In genomic region chr6:138873610-138874009, GRCm38 (mm10) we compare ENCODE assay signal across 14 mouse cellular contexts.
DNase-seq lines count a peak whose midpoint lies in the region; TF ChIP-seq lines count a peak whose summit lies in the region.
"Had no signal": no experiment of that assay in that cellular context is flagged by ENCODE, and none has a peak within 500 bp of the region (broad histone marks: within the 10 kb centered on the region; RNA-seq: fewer than 3 reads in every experiment).

No protein-coding gene starts in this region.

- intact Hi-C loops in left cerebral cortex, postnatal 14 days (cut with DNase I) = no loop called here

- peak; percentile 16; the same call in 1 of the 2 replicates for TF ChIP-seq CTCF in layer of hippocampus, adult 2 months (conservative IDR thresholded peaks at IDR 0.05)

- DNase-seq in left cerebral cortex, postnatal 14 days (ENCODE audit: low spot score in 2 of 2) = peak; percentile 6 to 13
- no peak for DNase-seq in left cerebral cortex, adult 8-10 months (ENCODE audit: low spot score in 2 of 2)
- peak; percentile 34 for DNase-seq in brain, embryonic 18.5 days (ENCODE audit: low read depth, low spot score)
- DNase-seq in layer of hippocampus, adult 2 months (ENCODE audit: low spot score in 2 of 2) = peak; percentile 3 to 15
- DNase-seq in retina, embryonic 14.5 days (ENCODE audit: low spot score) = peak; percentile 30
- DNase-seq in spleen, adult 18-20 months = no peak
- no peak for DNase-seq in lung, postnatal 36 days
- DNase-seq in heart, postnatal 4 days = no peak
- DNase-seq: adrenal gland, postnatal 10 days; cerebellum, adult 18-20 months; lung, postnatal 4 days; thymus, adult 2 months had no signal

- peak overlapping the region; percentile 71 for H3K27ac ChIP-seq in layer of hippocampus, adult 2 months
- H3K27ac ChIP-seq: embryonic facial prominence, embryonic 10.5 days had no signal

- H3K4me3 ChIP-seq in layer of hippocampus, adult 2 months = peak overlapping the region; percentile 24
- H3K4me3 ChIP-seq: embryonic facial prominence, embryonic 10.5 days; myocyte had no signal

Comparison
In these comparisons a context has a peak if more than half of its experiments do, and no peak if none do; other contexts are left out.
1. DNase-seq: peak in left cerebral cortex, postnatal 14 days (2 of 2), brain, embryonic 18.5 days (single experiment), layer of hippocampus, adult 2 months (2 of 2) and retina, embryonic 14.5 days (single experiment); none in left cerebral cortex, adult 8-10 months (0 of 2), spleen, adult 18-20 months (0 of 2), lung, postnatal 36 days (single experiment) and heart, postnatal 4 days (single experiment).